Mouse (Mus musculus): Measurements from ENCODE around the gene Dbh.

Dbh gene

GRCm38 (mm10) chr2:27164796-27165590, at the start of gene Dbh:
Gene Dbh (plus strand): TSS chr2:27165233.
- DNase-seq, result no peak

- no peak for DNase-seq
Measured at GRCm38 (mm10) chr2:27118452-27118851, 46.6 kb upstream of the Dbh start.

- DNase-seq, result no peak
Measured at GRCm38 (mm10) chr2:27119766-27120165, 45.3 kb upstream of the Dbh start.

- peak in 1 of 2 experiments; percentile 21 for DNase-seq
Measured at GRCm38 (mm10) chr2:27120241-27120641, 44.8 kb upstream of the Dbh start.

GRCm38 (mm10) chr2:27121626-27122355, 43.2 kb upstream of the Dbh start:
- peak in 1 of 2 experiments; percentile 36 for DNase-seq

- no peak for DNase-seq
Measured at GRCm38 (mm10) chr2:27122578-27122977, 42.5 kb upstream of the Dbh start.

GRCm38 (mm10) chr2:27123121-27123520, 41.9 kb upstream of the Dbh start:
- no peak for DNase-seq

GRCm38 (mm10) chr2:27125979-27126378, 39.1 kb upstream of the Dbh start:
- peak; percentile 46 to 82 for DNase-seq

GRCm38 (mm10) chr2:27126496-27126895, 38.5 kb upstream of the Dbh start:
- DNase-seq, result no peak

- no peak for DNase-seq
Measured at GRCm38 (mm10) chr2:27128990-27129389, 36.0 kb upstream of the Dbh start.

GRCm38 (mm10) chr2:27135935-27136334, 29.1 kb upstream of the Dbh start:
- DNase-seq, result no peak

- no peak for DNase-seq
Measured at GRCm38 (mm10) chr2:27136336-27136735, 28.7 kb upstream of the Dbh start.

- DNase-seq, result no peak
Measured at GRCm38 (mm10) chr2:27136789-27137188, 28.2 kb upstream of the Dbh start.

GRCm38 (mm10) chr2:27138356-27138755, 26.7 kb upstream of the Dbh start:
- DNase-seq, result no peak

GRCm38 (mm10) chr2:27141950-27142693, 22.9 kb upstream of the Dbh start, which contains the start of gene Fam163b:
Gene Fam163b (minus strand): TSS chr2:27142491.
- DNase-seq, result peak; percentile 40 to 55

GRCm38 (mm10) chr2:27144957-27145356, 20.1 kb upstream of the Dbh start:
- no peak for DNase-seq

GRCm38 (mm10) chr2:27146840-27147239, 18.2 kb upstream of the Dbh start:
- no peak for DNase-seq

GRCm38 (mm10) chr2:27149457-27149856, 15.6 kb upstream of the Dbh start:
- DNase-seq, result no peak

- peak; percentile 70 to 72 for DNase-seq
Measured at GRCm38 (mm10) chr2:27154466-27155185, 10.4 kb upstream of the Dbh start.

- DNase-seq, result no peak
Measured at GRCm38 (mm10) chr2:27156596-27156995, 8.4 kb upstream of the Dbh start.

GRCm38 (mm10) chr2:27161526-27161925, 3.5 kb upstream of the Dbh start:
- DNase-seq, result no peak

GRCm38 (mm10) chr2:27162656-27163055, 2.4 kb upstream of the Dbh start:
- no peak for DNase-seq

- DNase-seq, result no peak
Measured at GRCm38 (mm10) chr2:27163851-27164250, 1.2 kb upstream of the Dbh start.
